Mouse (Mus musculus): ENCODE measurements around the gene Prn. TPM values are rescaled to one million over a fixed set of nuclear protein-coding genes. Genes with fewer than 3 reads are reported as not detected.

Prn gene
- polyA plus RNA-seq, 1 experiment from 2014 or later, result not detected

GRCm38 (mm10) chr2:131910847-131911246, 1.1 kb downstream of the Prn start:
- H3K4me3 ChIP-seq, result peak overlapping the region; percentile 79; the same call in 1 of the 2 replicates
- WGBS, result 70% methylated on average over 2 of the region's 2 CpGs
- H3K4me1 ChIP-seq (replicated peaks), result peaks cover 33% of the 10 kb centered on the region
- DNase-seq (ENCODE audit: low spot score), result no peak
- peaks cover 7% of the 10 kb centered on the region; the same call in 1 of the 2 replicates for H3K27me3 ChIP-seq (ENCODE audit: insufficient read depth, poor library complexity, severe bottlenecking)
- no peak overlapping the region for H3K27ac ChIP-seq
- no peaks in the 10 kb centered on the region for H3K9me3 ChIP-seq
- no peaks in the 10 kb centered on the region for H3K36me3 ChIP-seq

GRCm38 (mm10) chr2:131911341-131911740, 1.6 kb downstream of the Prn start:
- Histone ChIP-seq H3K27me3 (ENCODE audit: insufficient read depth, poor library complexity, severe bottlenecking) (peaks cover 7% of the 10 kb centered on the region; the same call in 1 of the 2 replicates), H3K36me3 (no peaks in the 10 kb centered on the region), H3K9me3 (no peaks in the 10 kb centered on the region), H3K27ac (no peak overlapping the region), H3K4me3 (peak overlapping the region; percentile 79; the same call in 1 of the 2 replicates), H3K4me1 (replicated peaks) (peaks cover 33% of the 10 kb centered on the region)
- WGBS, result 55% methylated on average over 4 of the region's 4 CpGs
- DNase-seq (ENCODE audit: low spot score), result no peak

- DNase-seq (ENCODE audit: low spot score), result no peak
- peaks cover 7% of the 10 kb centered on the region; the same call in 1 of the 2 replicates for H3K27me3 ChIP-seq (ENCODE audit: insufficient read depth, poor library complexity, severe bottlenecking)
- 83% methylated on average over 8 of the region's 8 CpGs for WGBS
Observed at GRCm38 (mm10) chr2:131912526-131913258, 2.9 kb downstream of the Prn start.

GRCm38 (mm10) chr2:131932275-131932902, 22.6 kb downstream of the Prn start:
- WGBS, result 75% methylated on average over 7 of the region's 7 CpGs
- Histone ChIP-seq H3K36me3 (peaks cover 11% of the 10 kb centered on the region), H3K4me1 (replicated peaks) (peaks cover 9% of the 10 kb centered on the region), H3K27ac (no peak overlapping the region), H3K9me3 (no peaks in the 10 kb centered on the region), H3K27me3 (ENCODE audit: insufficient read depth, poor library complexity, severe bottlenecking) (no peaks in the 10 kb centered on the region), H3K4me3 (no peak overlapping the region)
- DNase-seq (ENCODE audit: low spot score), result no peak

More at GRCm38 (mm10) chr2:131912526-131913258, 2.9 kb downstream of the Prn start:
- Histone ChIP-seq H3K27ac (no peak overlapping the region), H3K4me1 (replicated peaks) (peaks cover 33% of the 10 kb centered on the region), H3K4me3 (no peak overlapping the region), H3K9me3 (no peaks in the 10 kb centered on the region), H3K36me3 (peaks cover 3% of the 10 kb centered on the region; the same call in 1 of the 2 replicates)

GRCm38 (mm10) chr2:131933013-131933412, 23.3 kb downstream of the Prn start:
- Histone ChIP-seq H3K27ac (peak overlapping the region; percentile 4; the same call in 1 of the 2 replicates), H3K4me3 (no peak overlapping the region), H3K27me3 (ENCODE audit: insufficient read depth, poor library complexity, severe bottlenecking) (no peaks in the 10 kb centered on the region), H3K36me3 (peaks cover 11% of the 10 kb centered on the region), H3K4me1 (replicated peaks) (peaks cover 9% of the 10 kb centered on the region), H3K9me3 (no peaks in the 10 kb centered on the region)
- 36% methylated on average over 6 of the region's 6 CpGs for WGBS
- DNase-seq (ENCODE audit: low spot score), result no peak

- H3K4me3 ChIP-seq, result no peak overlapping the region
Observed at GRCm38 (mm10) chr2:131933598-131933997, 23.8 kb downstream of the Prn start.

GRCm38 (mm10) chr2:131934243-131934642, 24.5 kb downstream of the Prn start:
- Histone ChIP-seq H3K27me3 (ENCODE audit: insufficient read depth, poor library complexity, severe bottlenecking) (no peaks in the 10 kb centered on the region), H3K36me3 (peaks cover 11% of the 10 kb centered on the region), H3K4me1 (replicated peaks) (peaks cover 9% of the 10 kb centered on the region), H3K9me3 (no peaks in the 10 kb centered on the region), H3K27ac (no peak overlapping the region), H3K4me3 (no peak overlapping the region)
- WGBS, result 88% methylated on average over 2 of the region's 2 CpGs
- no peak for DNase-seq (ENCODE audit: low spot score)

More at GRCm38 (mm10) chr2:131933598-131933997, 23.8 kb downstream of the Prn start:
- Histone ChIP-seq H3K4me1 (replicated peaks) (peaks cover 9% of the 10 kb centered on the region), H3K27me3 (ENCODE audit: insufficient read depth, poor library complexity, severe bottlenecking) (no peaks in the 10 kb centered on the region), H3K27ac (no peak overlapping the region), H3K9me3 (no peaks in the 10 kb centered on the region), H3K36me3 (peaks cover 11% of the 10 kb centered on the region)
- no peak for DNase-seq (ENCODE audit: low spot score)
- whole genome bisulfite sequencing, result 62% methylated on average over 3 of the region's 3 CpGs

GRCm38 (mm10) chr2:131935390-131936105, 25.8 kb downstream of the Prn start:
- peaks cover 11% of the 10 kb centered on the region for H3K36me3 ChIP-seq
- no peak overlapping the region for H3K4me3 ChIP-seq
- WGBS, result 83% methylated on average over 10 of the region's 10 CpGs
- no peak overlapping the region for H3K27ac ChIP-seq
- DNase-seq (ENCODE audit: low spot score), result no peak
- no peaks in the 10 kb centered on the region for H3K27me3 ChIP-seq (ENCODE audit: insufficient read depth, poor library complexity, severe bottlenecking)
- no peaks in the 10 kb centered on the region for H3K9me3 ChIP-seq
- H3K4me1 ChIP-seq (replicated peaks), result peaks cover 9% of the 10 kb centered on the region

- DNase-seq (ENCODE audit: low spot score), result no peak
- Histone ChIP-seq H3K27ac (no peak overlapping the region), H3K9me3 (no peaks in the 10 kb centered on the region), H3K4me3 (no peak overlapping the region), H3K4me1 (replicated peaks) (peaks cover 9% of the 10 kb centered on the region), H3K27me3 (ENCODE audit: insufficient read depth, poor library complexity, severe bottlenecking) (no peaks in the 10 kb centered on the region), H3K36me3 (peaks cover 11% of the 10 kb centered on the region)
- WGBS, result 96% methylated on average over 10 of the region's 10 CpGs
Observed at GRCm38 (mm10) chr2:131936410-131936809, 26.7 kb downstream of the Prn start.

- Histone ChIP-seq H3K4me1 (replicated peaks) (no peaks in the 10 kb centered on the region), H3K27ac (no peak overlapping the region), H3K36me3 (peaks cover 11% of the 10 kb centered on the region), H3K27me3 (ENCODE audit: insufficient read depth, poor library complexity, severe bottlenecking) (no peaks in the 10 kb centered on the region), H3K4me3 (no peak overlapping the region), H3K9me3 (no peaks in the 10 kb centered on the region)
- WGBS, result 39% methylated on average over 8 of the region's 8 CpGs
- peak; percentile 46 for DNase-seq (ENCODE audit: low spot score)
Observed at GRCm38 (mm10) chr2:131939404-131940111, 29.8 kb downstream of the Prn start.

- no peaks in the 10 kb centered on the region for H3K9me3 ChIP-seq
- 83% methylated on average over 3 of the region's 3 CpGs for WGBS
- no peak overlapping the region for H3K27ac ChIP-seq
Observed at GRCm38 (mm10) chr2:131940506-131940905, 30.7 kb downstream of the Prn start.

GRCm38 (mm10) chr2:131941501-131941900, 31.7 kb downstream of the Prn start:
- H3K36me3 ChIP-seq, result peaks cover 8% of the 10 kb centered on the region
- no peak overlapping the region for H3K4me3 ChIP-seq
- H3K27me3 ChIP-seq (ENCODE audit: insufficient read depth, poor library complexity, severe bottlenecking), result no peaks in the 10 kb centered on the region
- H3K27ac ChIP-seq, result no peak overlapping the region
- H3K4me1 ChIP-seq (replicated peaks), result no peaks in the 10 kb centered on the region
- no peak for DNase-seq (ENCODE audit: low spot score)
- WGBS, result 87% methylated on average over 6 of the region's 6 CpGs
- no peaks in the 10 kb centered on the region for H3K9me3 ChIP-seq

More at GRCm38 (mm10) chr2:131940506-131940905, 30.7 kb downstream of the Prn start:
- no peak overlapping the region for H3K4me3 ChIP-seq
- no peaks in the 10 kb centered on the region for H3K4me1 ChIP-seq (replicated peaks)
- no peak for DNase-seq (ENCODE audit: low spot score)
- H3K36me3 ChIP-seq, result peaks cover 11% of the 10 kb centered on the region
- no peaks in the 10 kb centered on the region for H3K27me3 ChIP-seq (ENCODE audit: insufficient read depth, poor library complexity, severe bottlenecking)
